Mouse (Mus musculus): ENCODE results near the gene Coro2b. TPM values are rescaled to one million over a fixed set of nuclear protein-coding genes. Genes with fewer than 3 reads are reported as not detected.
A peak's percentile ranks its signal among the peaks of the same experiment; 100 is the strongest.

Gene Coro2b
- total RNA-seq, 2 experiments from 2014 or later: 17.9 to 20.3 TPM

DNA sequence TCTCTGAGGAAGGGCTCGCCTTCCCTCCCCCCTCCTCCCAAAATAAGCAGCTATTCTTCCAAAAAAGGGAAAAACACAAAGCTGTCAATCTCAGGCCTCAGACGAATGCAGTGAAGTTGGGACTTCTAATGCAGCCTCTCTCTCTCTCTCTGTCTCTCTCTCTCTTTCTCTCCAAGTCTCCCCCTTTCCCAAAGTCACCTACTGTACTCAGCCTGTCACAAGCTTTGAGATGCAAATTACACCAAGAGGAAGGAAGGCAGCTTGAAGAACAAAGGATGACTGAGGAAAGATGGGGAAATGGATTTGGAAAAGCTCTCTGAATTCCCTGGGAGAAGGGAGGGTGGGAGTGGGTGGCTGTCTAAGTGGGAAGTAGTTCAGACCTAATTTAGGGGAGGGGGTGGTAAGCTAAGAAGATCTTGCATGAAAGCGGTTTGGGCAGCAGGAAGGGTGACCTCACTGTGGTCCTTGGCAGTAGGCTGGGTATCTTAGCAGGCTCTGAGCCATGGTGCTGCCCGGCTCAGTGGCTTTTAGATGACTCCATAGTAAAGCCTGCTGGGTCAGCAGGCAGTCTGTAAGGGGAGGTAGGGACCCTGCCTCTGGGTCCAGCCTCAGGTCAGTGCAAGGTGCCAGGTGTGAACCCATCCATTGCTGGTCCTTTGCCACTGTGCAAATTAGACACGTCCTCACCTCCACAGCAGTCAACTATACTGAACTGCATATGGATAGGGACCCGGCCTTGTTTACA lies 55.8 kb downstream of the Coro2b start:
- DNase-seq: no peak
- intact Hi-C loops (cut with DNase I): no loop called here

DNA sequence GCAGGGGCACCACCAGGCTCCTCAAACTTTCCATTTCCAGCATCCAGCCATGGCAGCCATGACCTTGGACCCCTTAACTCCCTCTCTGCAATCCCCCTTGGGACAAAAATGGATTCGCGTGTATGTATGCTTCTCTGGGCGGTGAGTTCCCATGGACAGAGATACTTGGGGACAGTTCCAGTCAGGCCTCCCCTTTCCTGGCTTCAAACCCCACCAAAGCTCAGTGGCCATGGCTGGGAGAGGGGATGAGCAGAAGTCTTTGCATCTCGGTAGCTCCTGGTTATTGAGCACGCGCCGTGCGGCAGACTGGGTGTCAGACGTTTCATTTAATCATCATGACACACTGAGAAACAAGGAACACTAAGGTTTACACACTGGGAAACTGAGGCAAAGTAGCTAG lies 56.7 kb downstream of the Coro2b start:
- intact Hi-C loops (cut with DNase I): no loop called here
- DNase-seq: no peak

DNA sequence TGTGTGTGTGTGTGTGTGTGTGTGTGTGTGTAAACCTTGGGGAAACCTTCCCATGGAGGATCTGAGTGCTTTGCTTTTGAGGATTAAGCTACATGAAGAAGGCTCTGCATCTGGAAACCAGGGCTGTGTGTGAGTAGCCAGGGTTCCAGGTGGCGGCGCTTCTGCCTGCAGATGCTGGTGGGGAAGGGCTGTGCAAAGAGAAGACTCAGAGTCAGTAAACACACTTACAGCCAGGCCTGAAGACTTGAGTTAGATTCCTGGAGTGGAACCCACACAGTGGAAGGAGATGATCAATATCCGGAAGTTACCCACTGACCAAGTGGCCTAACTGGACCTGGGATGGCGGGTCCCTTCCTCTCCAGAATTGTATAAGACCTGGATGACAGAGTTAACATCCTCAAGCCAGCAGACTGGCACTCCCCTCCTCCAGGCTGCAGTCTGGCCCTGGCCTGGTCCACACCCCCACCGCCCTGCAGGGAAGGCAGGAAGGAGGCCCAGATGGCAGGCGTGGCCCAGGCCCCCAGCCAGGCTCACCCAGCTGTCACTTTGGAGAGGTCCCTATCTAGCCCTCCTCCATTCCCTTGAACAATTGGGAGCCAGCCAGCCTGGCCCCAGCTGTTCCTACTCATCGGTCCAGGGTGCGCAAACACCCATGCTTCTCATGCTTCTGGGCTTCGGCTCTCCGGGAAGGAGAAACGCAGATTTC lies 59.9 kb downstream of the Coro2b start:
- DNase-seq: peak; percentile 95
- intact Hi-C loops (cut with DNase I): loop anchor here (2.0 to 10.0 kb wide), 2 partner anchors 60 to 298 kb away; partner anchors contain the start of gene Coro2b

DNA sequence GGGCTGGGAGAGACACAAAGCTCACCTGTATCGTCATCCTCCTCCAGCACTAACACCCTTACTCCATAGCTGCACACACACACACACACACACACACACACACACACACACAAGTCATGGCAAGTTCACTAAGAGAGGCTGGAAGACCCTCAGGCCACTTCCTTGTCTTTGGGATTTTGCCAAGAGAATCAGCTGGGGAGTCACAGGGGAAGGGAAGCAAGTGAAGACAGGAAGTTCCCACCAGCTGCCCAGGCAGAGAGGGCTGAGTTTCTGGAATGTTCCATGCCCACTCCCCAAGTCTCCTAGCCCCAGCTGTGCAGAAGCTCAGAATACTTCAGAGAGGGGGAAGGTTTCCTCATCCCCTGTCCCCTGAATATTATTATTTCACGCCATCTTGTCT lies 62.6 kb downstream of the Coro2b start:
- intact Hi-C loops (cut with DNase I): loop anchor here (10.0 kb wide), 1 partner anchor 301 kb away; no protein-coding TSS in a partner anchor
- DNase-seq: no peak

DNA sequence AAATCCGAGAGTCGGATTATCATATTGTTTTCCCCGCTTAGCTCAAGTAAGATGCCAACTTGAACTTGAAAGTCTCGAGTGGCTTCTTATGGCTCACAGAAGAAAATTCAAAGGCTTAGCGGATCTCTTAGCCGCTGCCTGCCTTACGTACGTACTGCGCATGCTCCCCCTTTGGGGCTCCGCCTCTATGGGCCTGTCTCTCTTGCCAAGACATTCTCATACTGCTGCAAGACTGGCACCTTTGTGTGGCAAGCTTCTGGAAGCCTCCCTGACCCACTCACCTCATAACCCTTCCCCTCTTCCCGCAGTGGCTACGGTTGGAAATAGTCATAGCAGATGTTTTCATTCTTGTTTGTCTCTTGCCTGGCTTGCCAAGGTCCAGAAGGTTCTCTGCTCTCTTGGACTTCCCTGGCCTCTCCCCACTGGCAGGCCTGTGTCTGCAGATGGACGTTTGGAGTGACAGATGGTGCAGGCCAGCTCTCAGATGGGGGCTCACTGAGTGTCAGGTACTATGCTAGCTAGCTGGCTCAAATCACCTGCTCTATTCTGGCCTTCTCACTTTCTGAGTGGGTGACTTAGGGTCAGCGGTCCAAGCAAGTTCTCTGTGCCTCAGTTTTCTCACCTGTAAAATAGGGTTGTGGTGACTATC lies 65.2 kb downstream of the Coro2b start:
- intact Hi-C loops (cut with DNase I): loop anchor here (2.0 to 10.0 kb wide), 4 partner anchors 41 to 303 kb away; no protein-coding TSS in a partner anchor
- no peak for DNase-seq

DNA sequence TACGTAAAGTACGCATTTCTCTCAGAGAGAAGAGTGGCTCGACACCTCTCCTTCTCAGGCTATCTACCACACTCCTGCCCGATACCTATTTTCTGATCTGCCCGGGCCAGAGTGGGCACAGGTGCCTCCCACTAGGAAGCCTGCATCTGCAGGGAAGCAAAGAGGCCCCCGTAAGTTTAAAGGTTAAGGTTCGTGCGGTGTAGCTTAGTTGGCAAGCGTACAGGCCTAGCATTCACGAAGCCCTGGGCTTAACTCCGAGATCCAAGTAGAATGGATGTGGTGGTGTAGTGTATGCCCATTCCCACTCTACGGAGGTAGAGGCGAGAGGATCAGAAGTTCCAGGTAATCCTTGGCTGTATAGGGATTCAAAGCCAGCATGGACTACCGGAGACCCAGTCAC lies 65.8 kb downstream of the Coro2b start:
- no peak for DNase-seq
- intact Hi-C loops (cut with DNase I): loop anchor here (2.0 to 10.0 kb wide), 4 partner anchors 42 to 304 kb away; no protein-coding TSS in a partner anchor

DNA sequence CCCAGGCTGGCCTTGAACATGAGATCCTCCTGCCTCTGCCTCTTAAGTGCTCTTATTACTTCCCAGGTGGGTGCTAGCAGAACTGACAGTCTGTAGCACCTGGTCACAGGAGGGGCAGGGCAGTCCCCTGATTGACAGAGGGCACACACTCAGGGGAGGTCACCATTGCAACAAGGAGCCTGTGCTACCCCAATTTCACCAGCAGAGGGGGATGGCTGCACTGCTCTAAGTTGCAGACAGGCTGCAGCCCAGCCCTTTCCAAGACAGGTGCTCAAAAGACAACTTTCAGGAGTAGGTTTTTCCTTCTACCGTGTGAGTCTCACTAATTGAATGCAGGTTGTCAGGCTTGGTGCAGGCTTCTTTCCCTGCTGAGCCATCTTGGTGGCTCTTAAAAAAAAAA lies 66.4 kb downstream of the Coro2b start:
- intact Hi-C loops (cut with DNase I): loop anchor here (1.0 to 10.0 kb wide), 5 partner anchors 42 to 304 kb away; no protein-coding TSS in a partner anchor
- DNase-seq: peak; percentile 87 to 88

DNA sequence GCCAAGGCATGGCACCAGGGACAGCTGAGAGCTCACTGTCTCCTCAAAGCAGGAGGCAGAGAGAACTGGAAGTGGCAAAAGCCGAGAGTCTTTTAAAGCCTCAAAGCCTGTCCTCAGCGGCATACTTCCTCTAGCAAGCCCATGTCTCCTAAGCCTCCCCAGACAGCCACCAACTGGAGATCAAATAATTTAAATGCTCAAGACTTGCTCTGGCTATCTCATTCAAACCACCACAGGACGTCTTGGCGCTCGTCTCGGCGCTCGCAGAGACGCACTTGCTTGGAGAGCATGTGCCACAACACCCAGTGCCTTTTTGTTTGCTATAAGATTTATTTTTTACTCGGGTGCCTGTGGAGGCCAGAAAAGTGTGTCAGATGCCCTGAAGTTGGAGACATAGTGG lies 67.1 kb downstream of the Coro2b start:
- intact Hi-C loops (cut with DNase I): loop anchor here (1.0 to 10.0 kb wide), 5 partner anchors 43 to 305 kb away; no protein-coding TSS in a partner anchor
- no peak for DNase-seq

DNA sequence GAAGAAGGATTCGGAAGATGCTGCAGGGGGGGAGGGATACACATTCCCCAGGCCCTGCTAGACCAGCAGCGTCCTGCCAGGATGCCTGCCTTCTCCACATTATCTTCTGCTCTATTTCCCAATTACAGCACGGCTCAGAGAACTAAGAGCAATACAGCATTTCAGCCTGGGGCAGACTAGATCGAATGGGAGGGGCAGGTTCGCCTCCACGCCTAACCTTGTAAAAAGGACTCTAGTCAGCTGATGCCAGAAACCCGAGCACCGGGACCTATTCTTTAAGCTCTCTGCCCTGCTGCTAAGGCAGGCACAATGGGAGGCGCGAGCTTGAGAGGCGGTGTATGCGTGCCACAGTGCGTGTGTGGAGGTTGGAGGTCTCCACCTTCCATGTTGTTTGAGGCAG lies 67.7 kb downstream of the Coro2b start:
- intact Hi-C loops (cut with DNase I): no loop called here
- DNase-seq: no peak

DNA sequence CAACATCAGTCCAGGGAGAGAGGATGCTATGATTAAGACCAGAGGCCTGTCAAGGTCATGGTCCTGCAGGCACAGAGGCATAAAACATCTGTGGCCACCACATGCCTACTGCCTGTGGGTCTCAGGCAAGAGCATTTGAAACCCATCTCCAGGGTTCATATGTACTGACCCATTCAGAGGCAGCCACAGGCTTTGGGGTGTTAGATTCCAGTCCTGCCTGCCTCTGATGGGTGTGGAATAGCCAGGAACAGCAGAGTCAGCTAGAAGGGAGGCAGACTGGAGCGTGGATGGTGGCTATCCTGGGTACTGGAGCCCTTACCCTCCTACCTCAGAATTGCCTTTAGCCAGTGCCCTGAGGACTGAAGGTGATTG lies 69.4 kb downstream of the Coro2b start:
- DNase-seq: no peak
- intact Hi-C loops (cut with DNase I): no loop called here

DNA sequence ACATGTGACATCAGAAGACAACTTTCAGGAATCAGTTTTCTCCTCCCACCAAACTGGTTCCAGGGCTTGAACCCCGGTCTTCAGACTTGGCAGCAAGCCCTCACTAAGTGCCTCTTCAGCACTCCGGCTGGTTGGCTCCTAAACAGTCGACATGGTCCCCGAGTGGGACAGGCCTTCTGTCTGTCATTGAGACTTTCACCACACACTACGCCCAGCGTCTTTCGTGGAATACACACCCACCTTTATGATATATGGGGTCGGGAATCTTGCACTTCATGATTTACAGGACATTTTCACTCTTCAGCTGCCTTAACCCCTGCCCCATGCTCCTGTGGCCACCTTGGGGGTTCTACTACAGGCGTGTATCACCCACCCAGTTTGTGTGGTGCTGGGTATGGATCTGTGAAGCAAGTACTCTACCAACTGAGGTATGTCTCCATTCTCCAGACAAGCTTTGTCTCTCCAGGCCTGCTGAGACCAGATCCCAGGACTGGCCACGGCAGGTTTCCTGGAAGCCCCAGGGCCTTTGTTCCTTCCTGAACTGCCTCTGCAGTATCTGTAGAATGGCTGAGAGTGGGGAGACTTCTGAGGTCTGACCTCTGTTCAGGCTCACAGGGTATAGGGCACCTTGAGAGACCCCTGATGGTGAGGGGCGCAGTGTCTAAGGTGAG lies 70.0 kb downstream of the Coro2b start:
- intact Hi-C loops (cut with DNase I): no loop called here
- DNase-seq: no peak

DNA sequence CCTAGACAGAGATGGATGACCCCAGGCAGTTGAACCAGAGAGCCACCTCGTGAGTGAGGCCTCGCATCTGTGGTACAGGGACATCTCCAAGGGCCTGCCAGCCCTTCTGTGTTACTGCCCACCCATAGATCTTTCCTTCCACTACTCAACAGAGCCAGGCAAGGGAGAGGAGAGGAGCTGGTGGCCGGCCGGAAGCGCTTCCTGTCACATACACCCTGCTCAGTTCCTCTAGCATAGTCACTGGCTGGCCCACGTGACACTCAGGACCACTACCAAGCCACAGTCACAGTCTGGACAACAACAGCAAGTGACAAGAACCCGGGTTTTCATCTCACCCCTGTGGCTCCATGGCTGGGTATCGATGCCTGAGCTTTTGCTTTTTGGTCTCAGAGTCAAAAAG lies 70.8 kb downstream of the Coro2b start:
- intact Hi-C loops (cut with DNase I): no loop called here
- DNase-seq: no peak

DNA sequence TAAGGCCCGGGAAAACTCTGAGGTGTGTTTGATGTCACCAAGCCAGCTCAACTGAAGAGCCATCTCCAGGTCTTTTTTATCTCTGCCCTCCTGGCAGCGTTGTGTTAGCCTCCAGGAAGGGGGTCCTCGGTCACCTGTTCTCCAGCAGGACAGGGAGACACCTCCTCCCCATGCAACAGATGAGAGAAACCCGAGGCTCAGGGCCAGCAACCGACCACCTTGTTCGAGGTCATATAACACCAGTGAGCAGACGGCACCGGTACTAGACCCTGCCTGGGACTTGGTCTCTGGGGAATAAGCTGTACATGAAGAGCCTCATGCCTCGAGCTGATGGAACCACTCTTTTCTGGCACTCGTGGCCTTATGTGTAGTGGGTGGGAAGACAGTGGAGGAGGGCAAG lies 72.1 kb downstream of the Coro2b start:
- intact Hi-C loops (cut with DNase I): no loop called here

DNA sequence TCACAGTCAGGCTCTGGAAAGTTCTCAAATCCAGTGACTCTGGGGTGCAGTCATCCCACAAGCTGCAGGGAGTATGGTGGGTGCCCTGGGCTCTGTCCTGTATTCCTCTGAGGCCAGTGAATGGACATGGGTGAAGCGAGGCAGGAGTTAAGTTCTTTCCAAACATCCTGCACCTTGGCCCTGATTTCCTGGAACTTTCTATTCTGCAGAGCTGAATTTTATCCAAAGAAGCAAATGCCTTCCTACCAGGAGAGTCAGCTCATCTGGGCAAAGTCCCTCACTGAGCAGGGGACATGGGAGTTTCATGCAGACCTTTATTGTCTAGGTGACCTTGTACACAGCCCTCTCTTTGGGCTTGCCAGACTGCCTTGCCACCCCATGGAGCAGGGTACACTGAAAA lies 75.1 kb downstream of the Coro2b start:
- intact Hi-C loops (cut with DNase I): no loop called here
- no peak for DNase-seq

More for the DNA sequence above, 72.1 kb downstream of the Coro2b start:
- DNase-seq: no peak

DNA sequence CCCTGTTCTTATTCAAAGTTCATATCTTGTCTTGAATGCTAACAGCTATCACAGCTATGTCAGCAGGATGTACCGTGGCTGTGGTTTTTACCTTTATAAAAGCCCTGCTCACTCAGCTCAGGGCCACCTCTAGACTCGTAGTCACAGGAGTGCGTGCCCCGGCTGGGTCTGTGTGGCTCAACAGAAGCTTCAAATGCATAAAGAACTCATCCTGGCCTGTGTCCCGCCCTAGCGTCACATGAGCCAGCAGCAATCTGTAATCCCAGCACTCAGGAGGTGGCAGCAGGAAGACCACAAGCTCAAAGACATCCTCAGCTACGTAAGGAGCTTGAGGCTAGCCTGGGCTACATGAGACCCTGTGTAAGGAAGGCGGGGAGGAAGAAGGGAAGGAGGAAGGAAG lies 75.7 kb downstream of the Coro2b start:
- no peak for DNase-seq
- intact Hi-C loops (cut with DNase I): no loop called here

DNA sequence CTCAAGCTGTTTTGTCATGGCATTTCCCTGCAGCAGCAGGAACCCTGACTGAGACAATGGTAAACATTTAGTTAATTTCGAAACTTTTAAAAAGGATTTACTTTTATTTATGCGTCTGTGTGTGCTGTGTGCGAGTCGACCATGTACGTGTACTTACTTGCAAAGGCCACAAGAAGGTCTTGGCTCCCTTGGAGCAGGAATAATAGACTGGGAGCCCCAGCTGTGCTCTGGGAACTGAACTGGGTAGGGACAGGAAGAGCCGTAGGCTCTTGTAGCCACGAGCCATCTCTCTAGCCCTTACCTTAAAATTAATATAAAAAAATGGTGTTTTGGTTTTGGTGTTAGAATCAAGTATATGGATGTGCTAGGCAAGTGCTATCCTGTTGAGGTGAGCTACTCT lies 76.8 kb downstream of the Coro2b start:
- intact Hi-C loops (cut with DNase I): no loop called here
- no peak for DNase-seq

DNA sequence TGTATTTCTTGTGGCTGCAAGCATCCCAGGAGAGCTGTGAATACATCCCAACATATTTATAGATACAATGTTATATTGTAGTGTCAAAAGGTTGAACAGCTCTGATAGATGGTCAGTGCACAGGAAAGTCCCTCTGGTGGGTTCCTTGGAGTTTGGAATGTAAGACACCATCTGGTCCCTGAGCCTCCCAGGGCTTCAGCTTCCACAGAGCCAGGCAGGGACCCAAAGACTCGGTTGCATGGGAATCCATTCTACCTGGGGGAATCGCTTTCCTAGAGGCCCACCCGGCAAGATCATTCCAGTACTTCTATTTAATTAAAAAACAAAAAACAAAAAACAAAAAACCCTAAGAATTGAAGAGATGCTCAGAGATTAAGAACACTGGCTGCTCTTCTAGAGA lies 78.4 kb downstream of the Coro2b start:
- no peak for DNase-seq
- intact Hi-C loops (cut with DNase I): no loop called here

DNA sequence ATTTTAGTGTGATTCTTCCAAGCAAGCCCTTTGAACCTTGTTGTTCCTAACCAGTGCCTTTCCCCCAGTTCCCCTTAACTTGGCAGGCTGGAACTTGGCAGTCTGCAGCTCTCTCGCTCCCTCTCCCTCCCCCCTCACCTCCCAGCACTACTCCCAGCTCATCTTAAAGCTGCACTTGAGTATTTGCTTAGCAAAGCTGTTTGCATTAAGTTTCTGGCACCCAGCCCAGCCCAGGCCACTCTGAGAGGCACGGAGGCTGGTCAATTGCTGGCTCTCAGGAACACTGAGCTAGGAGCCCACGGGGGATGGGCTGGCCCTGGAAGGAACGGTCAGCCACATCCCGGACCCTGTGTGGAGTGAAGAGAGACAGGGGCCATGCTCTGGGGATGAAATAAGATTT lies 80.8 kb downstream of the Coro2b start:
- intact Hi-C loops (cut with DNase I): no loop called here

DNA sequence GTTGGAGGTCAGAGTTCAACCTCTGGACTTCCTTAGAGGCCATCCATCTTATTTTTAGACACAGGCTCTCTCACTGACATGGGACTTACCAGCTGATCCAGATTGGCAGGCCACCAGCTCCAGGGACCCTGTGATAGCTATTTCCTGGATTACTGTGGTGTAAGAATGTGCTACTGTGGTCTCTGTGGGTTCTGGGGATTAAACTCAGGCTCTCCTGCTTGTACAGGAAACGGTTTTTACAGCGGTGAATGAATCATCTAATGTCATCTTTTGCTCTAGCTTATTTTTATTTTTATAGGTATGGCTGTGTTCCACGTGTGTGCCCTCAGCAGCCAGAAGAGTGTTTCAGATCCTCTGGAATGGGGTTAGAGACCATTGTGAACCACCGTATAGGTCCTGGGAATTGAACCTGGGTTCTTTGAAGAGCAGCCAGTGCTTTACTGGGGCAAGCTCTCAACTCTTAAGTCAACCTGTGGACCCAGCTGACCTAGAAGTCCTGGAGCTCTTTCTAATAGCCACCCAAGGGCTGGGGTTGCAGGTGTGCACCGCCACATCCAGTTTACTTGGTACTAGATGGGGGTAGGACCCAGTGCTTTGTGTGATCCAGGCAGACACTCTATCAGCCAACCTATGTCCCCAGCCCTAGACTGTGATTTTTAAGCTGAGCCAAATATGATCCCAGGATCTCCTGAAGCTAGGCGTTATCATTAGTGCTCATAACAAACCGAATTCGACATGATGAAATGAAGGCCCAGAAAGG lies 81.5 kb downstream of the Coro2b start:
- intact Hi-C loops (cut with DNase I): no loop called here
- peak; percentile 57 for DNase-seq

More for the DNA sequence above, 80.8 kb downstream of the Coro2b start:
- peak; percentile 63 to 67 for DNase-seq

DNA sequence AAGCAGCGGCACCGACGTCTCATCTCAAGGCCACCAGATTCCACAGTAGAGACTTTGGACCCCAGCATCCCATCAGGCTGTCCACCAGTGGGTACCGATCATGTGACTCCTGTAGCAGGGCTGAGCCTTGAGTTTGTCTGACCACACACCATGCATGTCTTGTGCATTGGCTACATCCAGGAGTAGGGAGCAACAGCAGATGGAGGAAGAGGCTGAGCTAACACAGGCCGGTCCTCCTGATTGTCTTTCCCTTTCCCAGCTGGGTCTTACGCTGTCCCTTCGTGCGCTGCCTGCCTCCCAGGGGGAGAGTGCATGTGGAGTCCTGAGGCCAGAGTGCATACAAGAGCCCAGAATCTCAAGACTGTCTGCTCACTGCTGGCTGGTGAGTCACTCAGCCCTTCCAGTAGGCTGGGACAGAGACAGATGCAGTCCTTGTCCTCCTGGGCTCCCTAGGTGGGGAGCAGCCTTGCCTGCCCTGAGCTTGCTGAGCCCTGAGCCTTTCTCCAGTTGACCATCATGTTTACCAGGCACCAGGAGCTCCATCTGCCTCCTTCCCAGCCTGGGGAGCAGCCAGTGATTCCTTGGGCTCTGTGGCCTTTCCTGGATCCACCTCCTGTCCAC lies 84.4 kb downstream of the Coro2b start:
- DNase-seq: no peak
- intact Hi-C loops (cut with DNase I): no loop called here

Measured in heart, postnatal 10 days (tissue).